Mouse (Mus musculus) lung, adult 2 months (tissue): ENCODE data around the gene Ccdc27. TPM values are rescaled to one million over a fixed set of nuclear protein-coding genes. Genes with fewer than 3 reads are reported as not detected.

Experiments used
- DNase-seq: peaks from one replicate; pipeline ENCODE4 v3.0.0; 2022
- H3K4me1 ChIP-seq: fragments of 200-500 bp; 2 replicates; pipeline ENCODE4 v1.6.1; 2011; ENCODE audit warnings: low read length; ENCODE audit not compliant: control insufficient read depth, insufficient read depth
- H3K4me3 ChIP-seq: fragments of 200-500 bp; replicated peaks from 2 replicates; pipeline ENCODE3; 2011; ENCODE audit warnings: low read depth, mild to moderate bottlenecking, control low read depth, low read length; ENCODE audit errors: extremely low read depth
- CTCF ChIP-seq: fragments of 200-500 bp; IDR thresholded peaks from 2 replicates; pipeline ENCODE4 v1.5.1; 2011; ENCODE audit warnings: mild to moderate bottlenecking, low read length, control low read depth; ENCODE audit not compliant: insufficient read depth
- POLR2A ChIP-seq: fragments of 200-500 bp; IDR thresholded peaks from 2 replicates; pipeline ENCODE4 v1.6.1; 2011; ENCODE audit warnings: low read depth, mild to moderate bottlenecking, control low read depth, low read length, borderline replicate concordance; ENCODE audit errors: extremely low read depth
- WGBS: fragments of 180-500 bp; shearing (Covaris S2); methylation state at CpG from one replicate; pipeline ENCODE4 v1.1.7; 2018; 5-methylcytosine and 5-hydroxymethylcytosine counted together
- polyA plus RNA-seq: library from polyadenylated mRNA; depleted of rRNA; stranded (reverse); fragments of >200 nt; gene quantifications from 2 replicates; pipeline ENCODE4 v1.2.3, GENCODE M21; 2012

Gene Ccdc27
- polyA plus RNA-seq, 1 experiment = not detected

DNA sequence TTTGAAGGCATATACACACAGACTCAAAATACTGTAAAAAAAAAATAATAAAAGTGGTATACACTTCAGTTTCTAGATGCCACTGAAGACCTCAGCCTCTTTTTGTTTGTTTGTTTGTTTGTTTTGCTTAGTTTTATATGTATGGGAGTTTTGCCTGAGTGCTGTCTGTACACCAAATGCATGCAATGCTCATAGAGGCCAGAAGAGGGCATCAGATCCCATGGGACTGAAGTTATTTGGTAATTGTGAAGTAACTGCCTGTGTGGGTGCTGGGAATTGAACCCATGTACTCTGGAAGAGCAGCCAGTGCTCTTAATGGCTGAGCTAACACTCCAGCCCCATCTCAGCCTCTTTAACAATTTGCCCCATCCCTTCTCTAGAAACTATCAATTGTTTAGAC, 13.8 kb downstream of the Ccdc27 start:
- H3K4me1 ChIP-seq = peaks cover 9% of the 10 kb centered on the region; the same call in 1 of the 2 replicates
- TF ChIP-seq POLR2A (no peak), CTCF (0 out of 2 replicates have a peak, but pooled peaks have one; percentile 17)

DNA sequence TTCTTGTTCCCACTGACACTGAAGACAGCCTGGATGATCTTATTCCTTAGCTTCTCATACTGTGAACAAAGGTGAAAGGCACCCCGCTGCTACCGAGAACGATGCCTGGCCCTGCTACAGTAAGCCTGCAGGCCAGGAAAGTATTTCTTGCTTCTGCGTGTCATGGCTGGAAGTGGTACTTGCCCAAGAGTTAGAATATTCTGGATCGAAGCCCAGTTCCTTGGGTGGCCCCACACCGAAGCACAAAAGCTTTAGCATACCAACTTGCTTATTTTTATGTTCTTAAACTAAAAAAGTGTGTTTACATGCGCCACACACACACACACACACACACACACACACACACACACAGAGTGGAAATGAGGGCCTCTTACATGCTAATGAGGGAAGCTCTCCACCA, 14.4 kb downstream of the Ccdc27 start:
- H3K4me1 ChIP-seq = peaks cover 10% of the 10 kb centered on the region; the same call in 1 of the 2 replicates
- TF ChIP-seq POLR2A (no peak), CTCF (no peak)

More for the DNA sequence above, 13.8 kb downstream of the Ccdc27 start:
- H3K4me3 ChIP-seq = no peak overlapping the region
- DNase-seq = no peak

DNA sequence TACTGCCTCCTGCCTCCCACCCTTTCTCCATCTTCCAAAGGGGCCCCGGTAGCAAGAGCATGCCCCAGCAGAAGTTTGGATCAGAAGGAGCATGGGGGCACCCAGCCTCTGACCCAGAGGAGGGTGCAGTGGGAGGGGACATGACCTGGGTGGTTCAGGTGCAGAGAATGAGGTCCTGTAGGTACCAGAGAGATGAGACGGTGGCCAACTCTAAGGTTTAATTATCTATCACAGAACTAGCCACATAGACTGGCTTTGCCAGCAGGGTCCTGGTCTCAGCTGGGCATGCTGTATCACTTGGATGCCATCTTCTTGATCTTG, 16.1 kb downstream of the Ccdc27 start:
- TF ChIP-seq POLR2A = no peak
- no peak for TF ChIP-seq CTCF
- 36% methylated on average over 2 of the region's 2 CpGs for WGBS
- H3K4me1 ChIP-seq = peaks cover 21% of the 10 kb centered on the region; the same call in 1 of the 2 replicates
- peak overlapping the region; percentile 73 for H3K4me3 ChIP-seq
- DNase-seq = no peak

More for the DNA sequence above, 14.4 kb downstream of the Ccdc27 start:
- WGBS = 47% methylated on average over 7 of the region's 7 CpGs
- no peak overlapping the region for H3K4me3 ChIP-seq
- no peak for DNase-seq

DNA sequence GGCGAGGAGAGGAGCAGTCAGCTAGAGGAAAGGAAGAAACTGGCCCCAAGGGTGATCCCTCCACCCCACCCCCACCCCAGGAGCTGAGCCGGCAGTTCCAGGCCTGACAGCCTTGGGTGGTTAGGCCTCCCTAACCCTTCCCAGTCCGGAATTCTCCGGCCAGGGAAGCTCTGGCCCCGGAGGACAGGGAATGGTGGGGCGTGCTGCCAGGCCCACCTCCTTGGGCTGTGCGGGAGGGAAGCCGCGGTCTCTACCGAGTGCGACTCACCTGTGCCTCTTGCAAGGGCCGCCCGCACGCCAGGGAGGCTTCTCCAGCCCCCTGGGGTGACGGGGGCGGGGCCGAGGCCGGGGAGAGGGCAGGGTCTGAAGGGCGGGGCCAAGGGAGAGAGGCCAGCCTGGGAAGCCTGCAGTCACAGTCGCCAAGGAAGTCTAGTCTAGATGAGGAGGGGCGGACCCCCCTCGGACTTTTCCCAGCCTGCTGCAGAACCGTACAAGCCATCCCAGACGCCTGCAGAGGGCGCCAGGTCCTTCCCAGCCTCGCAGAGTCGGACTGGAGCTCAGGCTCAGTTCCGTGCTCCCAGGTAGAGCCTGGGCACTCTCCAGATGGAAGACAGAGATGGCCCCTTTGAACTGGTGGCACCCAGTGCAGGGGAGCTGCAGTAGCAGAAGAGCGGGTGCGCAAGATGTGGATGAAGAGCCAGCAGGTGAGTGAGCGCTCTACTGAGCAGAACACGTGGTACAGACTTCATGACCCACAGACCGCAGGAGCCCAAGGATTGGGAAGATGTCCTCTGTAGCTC, 16.6 kb downstream of the Ccdc27 start, which contains the start of gene Smim1:
Smim1 (minus strand) TSS at position 590 of the 800 bp plus-strand sequence.
- H3K4me3 ChIP-seq = peak within 1 kb of the TSS; percentile 73
- WGBS = 4% methylated on average over 33 of the region's 33 CpGs
- H3K4me1 ChIP-seq = peaks cover 21% of the 10 kb centered on the region; the same call in 1 of the 2 replicates
- TF ChIP-seq POLR2A = peak; percentile 44; the same call in 1 of the 2 replicates
- peak; percentile 34; the same call in 1 of the 2 replicates for TF ChIP-seq CTCF
- DNase-seq = peak; percentile 77

DNA sequence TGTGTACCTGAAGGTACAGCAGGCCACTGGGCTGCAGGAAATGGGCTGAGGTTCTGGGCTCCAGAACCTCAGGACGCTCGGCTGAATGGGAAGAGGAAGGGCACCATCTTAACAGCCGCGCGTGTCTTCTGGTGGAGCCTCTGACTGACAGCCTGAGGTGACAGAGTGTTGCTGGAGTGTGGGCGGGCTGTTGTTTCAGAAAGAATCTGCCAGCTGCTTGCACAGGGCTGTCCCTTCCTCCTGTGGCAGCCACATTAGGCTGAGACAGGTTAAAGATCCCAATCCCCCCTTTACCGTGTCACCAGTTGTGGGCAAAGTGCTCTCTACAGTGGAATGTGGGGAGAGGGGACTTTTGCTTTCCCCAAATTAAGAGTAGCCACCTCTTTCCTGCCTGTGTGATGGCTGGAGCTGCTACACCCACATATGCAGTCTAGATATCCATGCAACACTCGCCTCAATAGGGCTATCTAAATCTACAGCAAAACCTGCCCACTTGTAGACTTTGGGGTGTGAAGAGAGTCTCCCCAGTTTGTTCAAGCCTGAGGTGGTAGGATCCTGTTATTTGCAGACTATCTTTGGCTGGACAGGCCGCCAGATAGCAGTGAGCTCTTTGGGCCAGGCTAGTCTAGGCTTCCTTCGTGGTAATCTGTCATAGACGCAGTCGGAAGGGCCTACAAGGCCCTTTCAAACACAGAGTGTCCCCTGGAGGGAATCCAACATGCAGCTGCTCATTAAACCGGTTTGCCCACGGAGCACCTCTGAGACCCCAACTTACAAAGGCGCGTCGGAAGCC, 17.6 kb downstream of the Ccdc27 start:
- peak; percentile 37 for DNase-seq
- Histone ChIP-seq H3K4me3 (peak overlapping the region; percentile 73), H3K4me1 (peaks cover 21% of the 10 kb centered on the region; the same call in 1 of the 2 replicates)
- no peak for TF ChIP-seq POLR2A
- TF ChIP-seq CTCF = no peak
- 32% methylated on average over 17 of the region's 17 CpGs for WGBS

DNA sequence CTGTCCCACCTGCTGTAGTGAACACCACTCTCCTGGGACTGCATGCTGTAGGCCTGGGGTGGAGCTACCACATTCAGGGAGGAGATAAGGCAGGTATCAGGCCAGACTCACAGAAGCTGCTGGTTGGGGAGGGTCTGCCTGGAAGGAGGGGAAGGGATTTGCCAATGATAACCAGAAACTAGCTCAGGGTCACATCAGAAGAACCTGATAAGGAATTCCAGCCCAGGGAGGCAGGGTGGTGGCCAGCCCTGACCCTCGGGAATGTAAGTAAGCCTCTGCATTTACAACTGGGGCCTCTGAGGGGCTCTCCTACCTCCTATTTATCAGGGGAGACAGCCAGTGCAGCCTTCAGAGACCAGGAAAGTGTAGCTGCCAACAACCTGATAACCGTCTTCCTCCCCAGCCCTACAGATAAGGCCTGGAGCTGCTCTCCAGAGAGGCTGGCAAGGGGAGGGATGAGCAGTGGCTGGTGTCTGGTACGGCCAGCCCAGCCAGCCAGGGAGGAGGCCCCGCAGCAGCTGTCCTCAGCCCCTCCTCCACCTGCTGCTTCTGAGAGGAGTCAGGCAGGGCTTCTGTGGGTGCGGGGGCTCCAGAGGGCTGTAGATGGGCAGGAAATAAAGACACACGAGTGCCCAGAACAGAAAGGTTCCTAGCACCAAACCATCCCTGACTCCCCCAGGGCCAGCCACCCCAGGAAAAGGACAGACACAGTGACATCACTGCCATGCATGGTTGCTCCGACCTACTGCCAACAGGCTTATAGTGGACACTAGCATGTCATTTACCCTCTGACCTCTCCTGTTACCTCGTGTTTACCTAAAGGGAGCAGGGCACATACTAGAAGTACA, 18.5 kb downstream of the Ccdc27 start:
- TF ChIP-seq CTCF (no peak), POLR2A (no peak)

DNA sequence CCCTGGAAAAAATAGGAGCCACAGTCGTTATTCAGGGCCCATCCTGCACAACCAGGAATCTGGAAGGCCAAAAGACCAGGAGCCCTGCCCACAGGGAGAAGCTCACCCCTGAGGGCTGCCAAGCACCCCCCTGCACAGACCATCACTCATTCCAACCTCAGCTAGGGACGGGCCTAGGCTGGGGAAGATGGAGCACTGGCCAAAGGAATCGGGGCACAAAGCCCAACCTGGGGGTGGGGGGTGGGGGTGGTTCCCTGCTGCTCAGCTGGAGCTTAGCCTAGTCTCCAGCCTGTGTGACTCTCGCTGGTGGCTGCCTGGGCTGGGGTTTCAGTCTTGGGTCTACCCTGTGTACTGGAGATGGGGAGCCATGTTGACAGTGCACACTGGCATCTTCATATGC, 19.6 kb downstream of the Ccdc27 start:
- no peak for TF ChIP-seq POLR2A
- TF ChIP-seq CTCF = no peak
- no peak for DNase-seq
- Histone ChIP-seq H3K4me3 (no peak overlapping the region), H3K4me1 (peaks cover 21% of the 10 kb centered on the region; the same call in 1 of the 2 replicates)
- 40% methylated on average over 4 of the region's 4 CpGs for WGBS

More for the DNA sequence above, 18.5 kb downstream of the Ccdc27 start:
- WGBS = 21% methylated on average over 8 of the region's 8 CpGs
- Histone ChIP-seq H3K4me3 (no peak overlapping the region), H3K4me1 (peaks cover 21% of the 10 kb centered on the region; the same call in 1 of the 2 replicates)
- peak; percentile 13 for DNase-seq

DNA sequence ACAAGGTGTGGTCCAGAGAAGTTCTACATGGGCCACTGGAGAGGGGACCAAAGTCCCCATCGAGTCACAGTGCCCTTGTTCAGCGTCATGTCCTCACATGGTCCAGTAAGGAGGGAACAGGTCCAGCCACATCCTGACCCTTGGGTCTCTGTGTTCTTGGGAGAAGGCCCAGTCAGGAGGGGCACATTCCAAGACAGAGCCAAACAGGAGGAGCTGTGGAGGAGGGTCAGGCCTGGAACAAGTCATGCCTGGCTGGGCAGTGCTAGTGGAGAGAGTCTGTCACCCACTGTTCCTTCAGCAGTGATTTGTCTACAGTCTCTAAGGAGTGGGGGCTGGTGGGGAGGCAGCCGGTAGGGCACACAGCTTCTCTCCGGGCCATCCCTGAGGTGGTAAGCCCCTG, 20.1 kb downstream of the Ccdc27 start:
- DNase-seq = peak; percentile 73
- TF ChIP-seq CTCF = no peak
- peak; percentile 28; the same call in 1 of the 2 replicates for TF ChIP-seq POLR2A
- Histone ChIP-seq H3K4me1 (peaks cover 21% of the 10 kb centered on the region; the same call in 1 of the 2 replicates), H3K4me3 (no peak overlapping the region)
- 48% methylated on average over 4 of the region's 4 CpGs for WGBS

DNA sequence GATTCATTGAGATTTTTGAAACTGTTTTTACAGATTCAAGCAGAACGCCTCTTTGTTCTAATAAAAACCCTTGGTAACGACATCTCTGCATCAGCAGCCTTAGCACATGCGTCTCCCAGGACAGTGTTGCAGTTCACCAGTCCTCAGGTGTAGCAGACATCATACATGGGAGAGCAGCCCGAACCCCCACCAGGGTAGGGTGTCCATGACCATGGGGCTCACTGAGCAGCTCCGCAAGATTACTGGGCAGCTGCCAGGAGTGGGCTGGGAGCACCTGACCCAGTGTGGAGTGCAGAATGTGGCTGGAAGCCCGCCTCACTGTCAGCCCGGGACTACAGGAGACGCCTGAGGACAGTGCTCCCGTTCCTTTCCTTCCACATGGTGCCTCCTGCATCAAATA, 21.0 kb downstream of the Ccdc27 start:
- TF ChIP-seq POLR2A (no peak), CTCF (no peak)
- Histone ChIP-seq H3K4me3 (no peak overlapping the region), H3K4me1 (peaks cover 21% of the 10 kb centered on the region; the same call in 1 of the 2 replicates)
- WGBS = 78% methylated on average over 9 of the region's 9 CpGs
- DNase-seq = peak; percentile 20
